Mouse (Mus musculus) adrenal gland, postnatal 25 days (tissue): Measurements from ENCODE around the gene Fndc1. TPM values are rescaled to one million over a fixed set of nuclear protein-coding genes. Genes with fewer than 3 reads are reported as not detected.
A peak's percentile ranks its signal among the peaks of the same experiment; 100 is the strongest.

Experiments
- DNase-seq: peaks from one replicate; pipeline ENCODE4 v3.0.0; 2021; ENCODE audit warnings: mixed read lengths
- long read RNA-seq: library from polyadenylated mRNA; stranded (forward); transcript quantifications from one replicate; pipeline ENCODE4 v2.0.0, GENCODE M21; 2021
- total RNA-seq: library from RNA; stranded (reverse); gene quantifications from 2 replicates; pipeline ENCODE4 v1.2.3, GENCODE M21; 2021

Fndc1 gene
- 4.8 and 5.6 TPM in 2 replicates for total RNA-seq
- long read RNA-seq, partial matches to known transcripts = 0 of 1 reads
- long read RNA-seq, other reads (novel, unspliced or antisense) = 1 of 1 reads

GRCm38 (mm10) chr17:7826819-7827515, at the start of gene Fndc1:
Gene Fndc1, minus strand, starts transcription at chr17:7827302.
- peak; percentile 75 for DNase-seq

- DNase-seq = no peak
Measured at GRCm38 (mm10) chr17:7876541-7876940, 49.4 kb upstream of the Fndc1 start.

GRCm38 (mm10) chr17:7875941-7876461, 48.9 kb upstream of the Fndc1 start:
- peak; percentile 51 for DNase-seq

GRCm38 (mm10) chr17:7874776-7875531, 47.9 kb upstream of the Fndc1 start:
- DNase-seq = no peak

GRCm38 (mm10) chr17:7873382-7873781, 46.3 kb upstream of the Fndc1 start:
- no peak for DNase-seq

- DNase-seq = no peak
Measured at GRCm38 (mm10) chr17:7871800-7872199, 44.7 kb upstream of the Fndc1 start.

- no peak for DNase-seq
Measured at GRCm38 (mm10) chr17:7870862-7871605, 43.9 kb upstream of the Fndc1 start.

GRCm38 (mm10) chr17:7869114-7869513, 42.0 kb upstream of the Fndc1 start:
- DNase-seq = no peak

GRCm38 (mm10) chr17:7868631-7869030, 41.5 kb upstream of the Fndc1 start:
- DNase-seq = peak; percentile 74

GRCm38 (mm10) chr17:7864740-7865139, 37.6 kb upstream of the Fndc1 start:
- peak; percentile 18 for DNase-seq

- peak; percentile 69 for DNase-seq
Measured at GRCm38 (mm10) chr17:7863745-7864144, 36.6 kb upstream of the Fndc1 start.

- no peak for DNase-seq
Measured at GRCm38 (mm10) chr17:7860845-7861360, 33.8 kb upstream of the Fndc1 start.

- no peak for DNase-seq
Measured at GRCm38 (mm10) chr17:7857658-7858057, 30.6 kb upstream of the Fndc1 start.

- DNase-seq = no peak
Measured at GRCm38 (mm10) chr17:7855851-7856250, 28.7 kb upstream of the Fndc1 start.

- DNase-seq = no peak
Measured at GRCm38 (mm10) chr17:7851979-7852378, 24.9 kb upstream of the Fndc1 start.

- no peak for DNase-seq
Measured at GRCm38 (mm10) chr17:7851527-7851926, 24.4 kb upstream of the Fndc1 start.

GRCm38 (mm10) chr17:7850246-7850645, 23.1 kb upstream of the Fndc1 start:
- no peak for DNase-seq

- no peak for DNase-seq
Measured at GRCm38 (mm10) chr17:7840505-7841290, 13.6 kb upstream of the Fndc1 start.

GRCm38 (mm10) chr17:7827586-7827985, 484 bp upstream of the Fndc1 start:
- DNase-seq = no peak

GRCm38 (mm10) chr17:7825416-7825815, 1.7 kb downstream of the Fndc1 start:
- no peak for DNase-seq

- DNase-seq = peak; percentile 58
Measured at GRCm38 (mm10) chr17:7821553-7822186, 5.4 kb downstream of the Fndc1 start.
